Mouse (Mus musculus) left cerebral cortex, postnatal 10 days (tissue): ENCODE data around the gene Gcm2. TPM values are rescaled to one million over a fixed set of nuclear protein-coding genes. Genes with fewer than 3 reads are reported as not detected.

Experiments used
- DNase-seq, 2 experiments: peaks; one replicate each; pipeline ENCODE4 v3.0.0; 2021 to 2022; ENCODE audit warnings: low spot score in 2 of 2, mixed read lengths in 1 of 2; ENCODE audit errors: extremely low spot score in 1 of 2
- intact Hi-C: fragments of 180-260 bp; cut with DNase I; formaldehyde crosslinking; loops from one replicate; pipeline ENCODE4 v1.15.1; 2025
- total RNA-seq, 2 experiments: library from RNA; stranded (reverse); gene quantifications; 2 replicates each; pipeline ENCODE4 v1.2.3; 2021

Gcm2 gene
- not detected for total RNA-seq

DNA sequence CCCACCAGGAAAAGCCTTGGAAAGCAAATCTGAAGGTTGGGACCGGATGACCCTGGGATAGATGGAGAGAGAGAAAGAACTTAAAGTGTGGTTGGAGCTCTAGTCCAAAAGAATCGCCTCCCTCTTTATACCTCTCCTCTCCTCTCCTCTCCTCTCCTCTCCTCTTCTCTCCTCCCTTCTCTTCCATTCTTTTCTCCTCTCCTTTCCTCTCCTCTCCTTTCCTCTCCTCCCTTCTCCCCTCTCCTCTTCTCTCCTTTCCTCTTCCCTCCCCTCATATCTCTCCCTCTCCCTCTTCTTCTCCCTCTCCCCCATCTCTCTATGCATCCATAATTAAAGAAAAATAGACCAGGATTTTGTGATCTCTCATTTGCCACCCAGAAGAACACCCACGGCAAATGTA is at the start of gene Gcm2:
Gene Gcm2, minus strand, starts transcription at position 101 of the 400 bp plus-strand sequence.
- no peak for DNase-seq
- intact Hi-C loops = no loop called here

DNA sequence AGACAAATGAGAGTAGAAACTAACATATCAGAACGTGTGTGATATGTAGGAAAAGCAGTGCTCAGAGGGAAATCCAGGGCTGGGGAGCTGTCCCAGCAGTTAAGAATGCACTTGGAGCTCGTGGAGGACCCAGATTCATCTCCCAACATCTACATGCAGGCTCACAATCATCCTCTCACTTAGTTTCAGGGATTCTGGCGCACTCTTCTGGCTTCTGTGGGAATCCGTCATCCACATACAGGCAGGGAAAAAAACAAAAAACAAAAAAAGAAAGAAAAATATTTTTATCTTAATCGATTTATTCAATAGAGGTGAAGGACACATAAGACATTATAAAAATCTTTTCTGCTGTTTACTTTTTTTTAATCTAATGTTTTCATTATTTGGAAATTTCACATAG is 47.6 kb upstream of the Gcm2 start:
- intact Hi-C loops = loop anchor here (10.0 kb wide), 1 partner anchor 416 kb away; no protein-coding TSS in a partner anchor
- DNase-seq = no peak

DNA sequence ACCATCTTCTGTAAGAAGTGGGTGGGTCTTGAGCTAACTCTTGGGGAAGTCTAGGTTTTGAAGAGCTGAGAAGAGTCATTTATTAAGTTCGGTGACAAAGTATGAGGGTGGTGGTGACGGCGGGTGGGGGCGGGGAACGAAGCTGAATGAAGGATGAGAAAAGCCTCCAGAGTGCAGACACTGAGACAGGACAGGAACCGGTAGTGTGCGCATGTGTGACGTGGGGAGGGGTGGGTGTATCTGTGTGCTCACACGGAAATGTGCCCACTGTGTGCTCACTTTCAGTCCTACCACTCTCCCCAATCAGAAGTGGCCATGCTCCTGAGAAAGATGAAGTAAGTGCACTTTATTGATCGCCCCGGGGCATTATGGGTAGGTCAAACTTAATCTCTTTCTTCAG is 42.3 kb upstream of the Gcm2 start:
- intact Hi-C loops = loop anchor here (10.0 kb wide), 1 partner anchor 422 kb away; no protein-coding TSS in a partner anchor
- no peak for DNase-seq

DNA sequence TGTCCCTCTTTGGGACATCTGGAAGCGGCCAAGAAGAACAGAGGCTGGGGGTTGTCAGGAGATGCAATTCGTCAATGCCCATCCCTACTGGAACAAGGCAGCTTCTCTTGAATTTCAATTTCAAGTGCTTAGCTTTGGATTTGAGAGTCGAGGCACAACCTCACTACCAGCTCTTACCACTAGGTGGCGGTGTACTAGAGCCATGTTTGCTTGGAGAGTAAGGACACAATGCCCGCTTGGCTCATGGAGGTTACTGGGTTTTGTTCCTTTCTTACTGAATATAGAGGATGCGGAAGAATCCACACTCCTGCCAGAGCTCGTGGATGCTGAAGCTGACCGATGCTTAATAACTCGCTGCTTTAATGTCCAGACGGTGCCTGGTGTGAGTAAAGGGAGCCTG is 35.4 kb upstream of the Gcm2 start:
- DNase-seq = peak; percentile 31 to 46
- intact Hi-C loops = no loop called here

DNA sequence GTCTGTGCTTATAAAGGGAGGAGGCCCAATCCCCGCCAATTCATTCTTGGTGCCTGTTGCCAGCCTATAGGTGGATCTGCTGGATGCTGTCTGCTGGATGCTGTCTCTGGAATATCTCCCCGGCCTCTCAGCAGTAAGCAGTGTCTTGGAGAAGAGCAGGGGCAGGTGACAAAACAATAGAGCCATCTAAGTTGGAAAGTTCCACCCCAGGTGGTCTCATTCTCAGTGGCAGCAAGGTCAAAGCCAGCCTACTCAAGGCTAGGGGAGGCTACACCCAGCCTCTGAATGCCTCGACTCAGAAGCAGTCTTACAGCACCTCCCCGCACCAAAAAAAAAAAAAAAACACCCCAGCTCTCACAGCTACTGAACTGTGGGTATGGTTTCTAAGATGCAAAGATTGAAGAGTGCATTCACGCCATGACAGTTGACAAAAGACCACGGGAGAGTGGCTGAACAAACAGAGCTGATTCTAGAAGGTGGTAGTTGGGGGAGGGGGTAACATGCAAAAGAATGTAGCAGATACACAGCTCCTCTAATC is 34.7 kb upstream of the Gcm2 start:
- intact Hi-C loops = no loop called here
- DNase-seq = no peak

DNA sequence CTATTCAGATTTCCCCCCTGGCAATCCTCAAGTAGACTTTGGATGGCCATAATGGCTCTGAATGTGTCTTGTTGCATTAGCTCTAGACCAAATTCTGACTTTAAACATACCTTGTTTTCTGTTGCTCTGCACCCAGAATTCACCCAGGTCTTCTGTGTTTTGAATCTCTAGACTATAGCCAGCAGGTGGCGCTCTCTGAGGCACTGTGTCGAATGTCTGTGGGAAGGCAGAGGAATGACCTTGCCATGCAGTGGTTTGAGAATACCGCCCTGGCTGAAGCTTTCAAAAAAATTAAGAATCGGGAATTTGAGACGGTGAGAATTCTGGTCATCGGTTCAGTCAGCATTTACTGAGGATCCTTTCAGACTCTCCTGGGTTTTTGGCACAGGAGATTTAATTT is 24.1 kb upstream of the Gcm2 start:
- DNase-seq = peak; percentile 8 to 64
- intact Hi-C loops = loop anchor here (5.0 kb wide), 2 partner anchors 43 to 102 kb away; no protein-coding TSS in a partner anchor

DNA sequence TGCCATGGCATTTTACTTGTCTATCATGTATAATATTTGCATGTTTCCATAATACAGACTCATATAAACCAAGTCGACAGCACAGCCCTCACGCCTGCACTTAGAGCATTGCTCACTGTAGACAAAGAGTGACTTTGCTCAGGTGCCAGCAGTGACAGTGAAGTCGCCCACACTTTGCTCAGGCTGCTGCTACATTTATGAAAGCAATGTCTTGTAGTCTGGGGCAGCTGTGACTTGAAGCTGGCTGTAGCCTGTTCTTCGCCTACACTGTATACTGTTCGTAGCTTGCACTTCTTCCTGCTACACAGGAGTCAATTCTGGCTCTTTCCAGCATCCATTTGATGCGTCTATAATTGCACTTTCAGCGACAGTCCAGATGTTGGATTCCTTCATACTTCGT is 18.2 kb upstream of the Gcm2 start:
- DNase-seq = no peak
- intact Hi-C loops = no loop called here

DNA sequence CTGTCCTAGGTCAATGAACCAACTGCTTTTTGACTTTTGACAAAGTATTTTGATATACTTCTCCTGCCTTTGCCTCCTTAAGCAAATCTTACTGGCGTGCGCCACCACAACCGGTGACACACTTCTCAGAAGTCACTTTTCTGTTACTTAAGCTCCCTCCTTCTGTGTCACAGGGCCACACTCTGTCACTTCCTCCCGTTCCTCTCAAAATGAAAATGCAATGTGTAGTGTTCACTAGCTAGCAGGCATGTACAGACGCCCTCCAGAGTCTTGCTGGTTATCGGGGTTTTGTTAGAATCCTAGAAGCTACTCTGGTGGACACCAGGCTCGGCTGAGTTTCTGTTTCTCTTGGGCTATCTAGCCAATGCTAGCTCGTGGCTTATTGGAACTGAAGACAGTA is 17.5 kb upstream of the Gcm2 start:
- intact Hi-C loops = no loop called here
- DNase-seq = no peak

DNA sequence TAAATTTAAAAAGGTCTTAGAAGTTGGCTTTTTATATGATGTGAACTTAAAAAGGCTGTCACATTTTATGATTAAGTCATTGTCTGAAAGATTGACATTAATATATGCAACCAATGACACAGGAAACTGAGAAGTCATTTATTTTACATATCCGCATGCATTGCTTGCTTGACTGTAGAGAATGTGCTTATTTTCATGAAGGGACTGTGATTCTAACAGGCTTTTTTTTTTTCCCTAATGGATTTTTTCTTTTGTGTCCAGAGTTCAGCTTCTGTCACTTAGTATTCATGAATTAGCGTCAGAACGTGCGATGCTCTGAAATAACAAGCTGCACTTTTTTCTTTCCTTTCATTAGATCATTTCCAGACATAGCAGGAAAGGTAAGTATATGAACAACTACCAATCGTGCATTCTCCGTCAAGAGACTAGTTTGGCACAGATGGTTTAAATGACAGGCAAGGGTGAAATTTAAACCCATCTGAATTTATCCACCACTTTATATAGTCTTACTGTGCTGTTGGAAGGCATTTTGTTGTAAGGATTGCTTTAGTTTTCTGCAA is 12.9 kb upstream of the Gcm2 start:
- intact Hi-C loops = no loop called here

DNA sequence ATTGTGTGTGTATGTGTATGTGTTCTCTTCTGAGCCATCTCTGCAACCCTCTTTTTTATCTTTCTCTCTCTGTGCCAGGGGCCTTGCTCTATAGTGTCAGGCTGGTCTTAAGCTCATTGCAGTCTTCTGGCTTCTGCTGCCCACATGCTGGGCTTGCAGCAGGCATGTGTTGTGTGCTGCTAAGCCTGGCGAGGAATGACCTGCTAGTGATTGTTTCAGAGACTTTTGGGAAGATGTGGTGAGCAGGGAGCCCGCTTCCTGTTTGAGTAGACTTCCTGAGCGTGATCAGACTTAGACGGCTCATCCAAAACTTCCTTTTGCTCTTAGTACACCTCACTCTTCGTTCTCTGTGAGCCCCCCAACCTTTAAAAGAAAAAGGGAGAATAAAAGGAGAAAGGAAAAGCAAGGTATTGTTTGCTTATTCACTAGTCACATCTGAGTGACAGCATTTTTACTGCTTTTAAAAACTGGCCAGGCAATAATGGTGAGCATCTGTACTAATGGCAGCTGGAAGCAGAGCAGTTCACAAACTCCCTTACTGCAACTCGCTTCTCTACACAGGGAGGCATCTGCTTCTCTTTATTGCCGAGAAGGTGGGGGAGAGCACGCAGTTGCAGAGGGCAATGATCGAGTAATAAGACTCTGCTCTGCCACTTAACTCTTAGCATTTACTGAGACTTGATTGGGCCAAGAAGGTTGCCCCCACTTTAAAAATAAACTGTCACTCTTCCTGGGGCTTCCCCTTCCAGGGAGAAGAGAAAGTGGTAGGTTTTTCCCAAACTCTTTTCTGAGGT is 8.5 kb upstream of the Gcm2 start:
- intact Hi-C loops = no loop called here

More for the DNA sequence above, 12.9 kb upstream of the Gcm2 start:
- no peak for DNase-seq

DNA sequence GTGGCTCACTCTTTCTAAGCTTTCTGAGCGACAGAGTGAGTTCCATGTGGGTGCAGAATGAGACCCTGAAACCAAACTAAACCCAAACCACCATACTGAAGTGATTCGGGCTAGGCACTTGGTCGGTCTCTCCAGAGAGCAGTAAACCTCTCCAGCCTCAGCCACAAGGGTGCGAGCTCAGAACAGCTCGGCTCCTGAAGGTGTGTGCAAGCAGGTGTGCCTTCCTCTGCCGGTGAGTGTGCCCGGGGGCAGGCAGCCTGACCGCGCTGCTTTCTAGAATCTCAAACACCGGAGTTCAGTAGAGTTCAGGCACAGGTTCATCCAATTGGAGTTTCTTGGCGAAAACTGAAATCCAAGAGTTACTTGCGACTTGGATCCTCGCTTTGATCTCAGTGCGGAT is 3.1 kb upstream of the Gcm2 start, which contains the start of gene Sycp2l:
Gene Sycp2l, plus strand, starts transcription at position 368 of the 400 bp plus-strand sequence.
- intact Hi-C loops = no loop called here
- no peak for DNase-seq

More for the DNA sequence above, 8.5 kb upstream of the Gcm2 start:
- DNase-seq = no peak

DNA sequence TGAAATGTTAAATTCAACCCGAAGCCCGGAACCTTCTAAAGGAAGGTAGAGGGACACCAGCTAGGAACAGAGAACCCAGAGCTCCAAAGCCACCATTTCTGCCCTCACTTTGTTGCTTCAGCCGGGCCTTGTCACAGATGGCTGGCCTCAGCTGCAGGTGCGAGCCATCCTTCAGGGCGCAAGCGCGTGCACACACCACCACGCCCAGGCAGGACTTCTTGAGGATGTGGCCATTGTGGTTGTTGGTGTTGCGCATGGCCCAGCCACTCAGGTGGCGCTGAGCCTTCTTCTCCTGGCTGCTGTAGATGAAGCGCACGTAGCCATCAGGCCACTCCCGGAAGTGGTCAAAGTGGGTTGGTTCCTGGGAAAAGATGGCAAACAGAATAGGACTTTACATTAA is 5.3 kb downstream of the Gcm2 start:
- DNase-seq = no peak
- intact Hi-C loops = no loop called here

DNA sequence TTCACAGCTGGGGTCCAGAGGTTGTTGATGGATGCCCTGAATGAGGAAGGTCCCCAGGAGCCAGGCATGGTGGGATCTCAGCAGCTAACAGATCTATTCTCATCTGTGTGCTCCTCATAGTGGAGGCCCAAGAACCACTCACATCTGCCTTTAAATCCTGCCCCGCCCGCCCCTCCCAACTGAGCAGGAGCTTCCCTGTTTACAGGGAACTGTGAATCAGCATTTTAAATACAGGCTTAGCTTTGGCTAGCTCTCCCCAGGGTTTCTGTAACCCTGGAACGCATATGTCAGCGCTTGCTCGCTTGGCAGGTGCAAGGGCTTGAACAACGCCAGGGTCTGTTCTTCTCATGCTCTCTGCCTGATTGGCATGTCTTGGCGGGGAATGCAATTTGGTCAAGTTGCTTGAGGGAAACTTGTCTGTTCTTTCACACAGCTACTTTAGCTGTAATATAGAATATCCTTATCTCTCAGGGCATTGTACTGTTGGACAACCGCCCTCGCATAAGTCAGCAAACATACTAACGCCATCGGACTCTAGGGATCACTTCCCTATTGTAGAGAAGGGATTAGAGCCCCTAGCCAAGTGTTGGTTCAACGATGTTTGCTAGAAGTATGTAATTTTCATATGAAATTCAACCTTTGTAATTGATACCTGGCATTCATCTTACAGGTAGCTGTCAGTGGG is 6.9 kb downstream of the Gcm2 start:
- DNase-seq = no peak
- intact Hi-C loops = no loop called here

DNA sequence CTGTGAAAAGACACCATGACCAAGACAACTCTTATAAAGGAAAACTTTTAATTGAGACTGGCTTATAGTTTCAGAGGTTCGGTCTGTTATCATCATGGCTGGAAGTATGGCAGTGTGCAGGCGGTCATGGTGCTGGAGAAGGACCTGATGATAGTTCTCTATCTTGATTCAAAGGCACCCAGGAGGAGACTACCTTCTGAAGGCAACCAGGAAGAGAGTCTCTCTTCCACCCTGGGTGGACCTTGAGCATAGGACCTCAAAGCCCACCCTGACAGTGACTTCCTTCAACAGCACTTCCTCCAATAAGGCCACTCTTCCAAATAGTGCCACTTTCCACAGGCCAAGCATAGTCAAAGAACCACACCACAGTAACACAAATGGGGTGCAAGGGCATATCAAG is 10.8 kb downstream of the Gcm2 start:
- intact Hi-C loops = no loop called here
- no peak for DNase-seq

DNA sequence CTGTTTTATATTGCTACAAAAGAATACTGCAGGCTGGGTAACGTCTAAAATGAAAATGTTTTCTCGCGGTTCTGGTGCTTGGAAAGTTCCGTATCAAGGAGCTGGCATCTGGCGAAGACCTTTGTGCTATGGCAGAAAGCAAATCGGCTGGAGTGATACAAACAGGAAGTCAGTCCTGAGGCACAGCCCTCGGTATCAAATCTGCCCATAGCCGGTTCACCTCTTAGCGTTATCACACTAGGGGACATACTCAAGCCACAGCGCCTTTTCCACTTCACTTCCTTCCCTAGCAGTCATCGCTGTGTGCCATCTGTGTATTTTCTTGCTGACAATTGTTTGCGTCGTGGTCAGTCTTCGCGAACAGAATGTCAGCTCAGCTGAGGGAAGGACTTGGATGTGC is 12.5 kb downstream of the Gcm2 start:
- intact Hi-C loops = no loop called here
- DNase-seq = no peak

DNA sequence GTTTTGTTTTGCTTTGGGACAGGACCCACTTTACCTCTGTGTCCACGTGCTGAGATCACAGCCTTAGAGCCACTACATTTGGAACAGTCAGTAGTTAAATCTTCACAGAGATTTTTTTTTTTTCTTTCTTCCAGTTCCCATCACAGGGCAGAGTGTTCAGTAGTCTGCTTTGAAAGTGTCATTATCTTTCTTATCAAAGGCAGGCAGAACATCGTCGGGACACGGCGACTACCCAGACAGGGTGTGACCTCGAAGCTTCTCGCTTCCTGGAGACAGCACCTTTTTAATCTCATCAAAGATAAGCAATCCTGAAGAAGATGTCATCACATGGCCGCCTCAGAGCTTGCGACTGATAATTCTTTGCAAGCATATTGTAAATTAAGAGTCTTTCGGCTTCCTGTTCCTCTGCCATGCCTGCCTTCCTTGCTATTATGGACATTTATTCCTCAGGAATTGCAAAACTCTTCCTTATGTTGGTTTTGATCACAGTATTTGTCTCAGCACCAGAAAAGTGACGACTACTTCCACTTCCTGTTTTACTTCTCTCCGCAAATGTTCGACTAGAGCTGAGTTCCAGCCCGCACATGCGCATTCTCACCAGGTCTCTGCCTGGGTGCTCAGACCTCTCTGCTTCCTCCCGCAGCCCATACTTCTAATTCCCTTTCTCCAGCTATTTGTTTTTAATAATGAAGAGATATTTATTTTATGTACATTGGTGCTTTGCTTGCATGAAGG is 13.3 kb downstream of the Gcm2 start:
- intact Hi-C loops = no loop called here

DNA sequence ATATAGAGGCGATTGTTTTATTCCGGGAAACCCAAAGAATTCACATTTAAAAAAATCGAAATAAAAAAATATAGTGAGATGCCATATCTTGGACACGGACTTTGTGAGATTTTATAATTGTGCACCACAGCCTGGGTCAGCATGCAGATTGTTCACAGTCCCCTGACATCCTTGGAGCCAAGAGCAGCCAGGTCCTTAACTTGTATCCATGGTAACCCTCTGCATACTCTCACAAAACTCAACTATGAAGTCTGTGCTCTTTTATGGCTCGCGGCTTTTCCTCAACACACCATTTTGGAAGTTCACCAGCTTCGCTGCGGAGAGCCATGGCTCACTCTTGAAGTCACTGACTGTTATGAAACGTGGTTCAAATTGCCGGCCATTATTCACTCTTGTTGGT is 16.7 kb downstream of the Gcm2 start:
- no peak for DNase-seq
- intact Hi-C loops = loop anchor here (5.0 kb wide), 1 partner anchor 38 kb away; no protein-coding TSS in a partner anchor

More for the DNA sequence above, 13.3 kb downstream of the Gcm2 start:
- DNase-seq = no peak

DNA sequence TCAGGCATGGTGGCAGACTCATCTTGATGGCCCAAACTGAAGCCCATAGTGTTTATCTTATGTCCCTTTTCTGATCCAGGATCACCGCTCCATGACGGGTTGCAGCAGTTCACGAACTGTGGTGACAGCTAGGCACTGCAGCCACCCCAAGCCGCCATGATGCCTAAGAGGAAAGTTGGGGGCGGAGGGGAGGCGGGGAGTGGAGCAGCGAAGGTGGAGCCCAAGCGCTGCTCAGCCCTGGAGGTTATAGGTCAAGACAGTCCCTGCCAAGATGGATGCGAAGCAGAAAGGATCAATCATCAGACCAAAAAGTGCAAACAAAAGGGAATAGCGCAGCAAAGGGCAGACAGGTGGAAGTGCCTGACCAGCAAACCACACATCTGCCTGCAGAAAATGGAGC is 19.6 kb downstream of the Gcm2 start:
- intact Hi-C loops = loop anchor here (5.0 kb wide), 1 partner anchor 41 kb away; no protein-coding TSS in a partner anchor
- DNase-seq = no peak

DNA sequence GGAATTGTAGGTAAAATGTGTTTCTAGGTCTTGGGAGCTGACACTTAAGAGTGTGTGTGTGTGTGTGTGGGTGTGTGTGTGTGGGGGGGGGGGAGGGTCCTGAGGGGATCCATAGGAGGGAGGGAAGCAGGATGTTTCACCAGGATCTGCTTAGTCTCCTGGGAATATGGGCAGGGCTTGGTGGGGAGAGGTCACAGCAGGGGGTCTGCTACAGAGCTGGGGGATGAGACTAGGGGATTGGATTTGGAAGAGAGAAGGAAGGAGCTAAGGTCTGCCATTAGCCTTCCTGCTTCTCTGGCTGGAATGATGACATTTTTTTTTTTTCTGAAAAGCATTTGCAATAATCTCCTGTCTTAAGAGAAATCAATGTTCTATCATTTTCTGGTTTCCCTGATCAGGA is 22.1 kb downstream of the Gcm2 start:
- no peak for DNase-seq
- intact Hi-C loops = loop anchor here (10.0 kb wide), 1 partner anchor 486 kb away; no protein-coding TSS in a partner anchor
